Mouse (Mus musculus): Measurements from ENCODE around the gene Aldh2.
"Not testable (repeated sequence)": the region's sequence is repeated elsewhere in the genome, so short reads cannot be mapped to it uniquely, and the experiment has no call there.

Aldh2 gene

DNA sequence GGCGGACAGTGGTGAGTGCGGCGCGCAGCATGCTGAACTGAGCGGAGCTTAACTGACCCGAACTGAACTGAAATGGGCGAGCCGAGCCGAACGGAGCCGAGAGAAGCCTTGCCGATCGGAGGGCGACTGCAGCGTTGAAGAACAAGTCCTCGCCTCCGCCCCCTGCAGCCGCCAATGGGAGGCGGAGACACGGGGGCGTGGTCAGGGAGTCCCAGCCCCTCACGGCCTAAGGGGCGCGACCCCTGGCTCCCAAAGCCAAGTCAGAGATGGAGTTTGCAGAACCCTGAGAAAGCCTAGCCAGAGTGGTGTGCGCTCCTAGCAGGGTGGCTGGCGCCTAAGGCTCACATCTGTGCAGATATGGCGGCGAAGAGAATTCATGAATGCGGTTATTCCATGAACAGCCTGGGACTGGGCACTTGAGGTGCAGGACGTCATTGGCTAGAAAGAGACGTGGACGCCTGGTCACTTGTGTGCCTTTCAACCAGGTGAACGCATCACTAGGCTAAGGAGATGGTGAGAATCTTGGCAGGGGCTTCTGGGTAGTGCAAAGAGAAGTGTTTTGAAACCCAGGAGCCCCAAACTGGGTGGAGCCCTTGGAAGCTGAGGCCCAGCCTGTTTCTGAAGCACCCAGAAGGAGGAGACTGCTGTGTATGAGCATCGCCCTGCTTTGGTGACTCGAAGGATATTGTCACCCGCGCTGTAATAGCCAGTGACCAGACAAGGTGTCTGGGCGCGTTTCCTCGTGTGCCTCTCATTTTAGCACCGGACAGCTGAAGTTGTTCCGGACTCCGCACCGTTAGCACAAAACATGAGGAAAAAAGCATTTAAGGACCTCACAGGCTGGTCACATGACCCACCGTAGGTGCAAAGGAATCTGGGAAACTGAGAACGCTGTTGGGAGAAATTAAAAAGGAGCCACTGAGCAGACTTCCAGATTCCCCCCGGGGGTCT lies at the start of gene Aldh2:
Aldh2 (minus strand) TSS at position 374 of the 951 bp plus-strand sequence.
- peak; percentile 99 for DNase-seq

DNA sequence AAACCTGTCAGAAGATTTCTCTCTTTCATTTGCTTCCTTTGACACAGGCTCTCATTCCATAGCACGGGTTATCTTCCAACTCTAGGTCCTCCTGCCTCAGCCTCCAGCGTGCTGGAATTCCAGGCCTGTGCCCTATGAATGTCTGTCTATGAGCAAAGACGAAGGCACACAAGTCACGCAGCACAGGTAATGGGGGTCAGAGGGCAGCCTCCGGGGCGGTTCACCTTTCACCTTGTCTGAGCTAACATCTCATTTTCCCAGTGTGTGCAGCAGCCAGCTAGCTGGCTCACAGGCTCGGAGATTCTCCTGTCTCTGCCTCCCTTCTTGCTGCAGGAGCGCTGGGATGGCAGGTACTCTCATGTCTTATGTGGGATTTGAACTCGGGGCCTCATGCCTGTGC lies 46.0 kb upstream of the Aldh2 start:
- DNase-seq = no peak

DNA sequence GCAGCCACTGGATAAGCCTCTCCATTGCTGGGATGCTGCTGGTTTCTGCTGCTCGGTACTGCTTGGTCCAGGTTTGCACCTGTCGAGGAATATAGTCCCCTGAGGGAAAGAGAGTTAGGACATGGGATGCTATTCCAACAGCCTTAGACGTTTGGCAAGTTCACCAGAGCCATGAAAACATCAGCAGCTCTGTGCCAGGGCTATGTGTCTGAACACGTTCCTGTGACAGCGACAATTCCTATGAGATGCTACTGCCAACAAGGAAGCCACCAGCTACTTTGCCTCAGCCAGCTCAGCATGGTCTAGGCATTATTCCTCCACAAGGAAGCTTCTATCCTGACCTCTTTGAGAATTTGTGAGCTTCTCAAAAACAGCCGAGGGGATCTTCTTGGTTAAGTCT lies 43.7 kb upstream of the Aldh2 start:
- no peak for DNase-seq

DNA sequence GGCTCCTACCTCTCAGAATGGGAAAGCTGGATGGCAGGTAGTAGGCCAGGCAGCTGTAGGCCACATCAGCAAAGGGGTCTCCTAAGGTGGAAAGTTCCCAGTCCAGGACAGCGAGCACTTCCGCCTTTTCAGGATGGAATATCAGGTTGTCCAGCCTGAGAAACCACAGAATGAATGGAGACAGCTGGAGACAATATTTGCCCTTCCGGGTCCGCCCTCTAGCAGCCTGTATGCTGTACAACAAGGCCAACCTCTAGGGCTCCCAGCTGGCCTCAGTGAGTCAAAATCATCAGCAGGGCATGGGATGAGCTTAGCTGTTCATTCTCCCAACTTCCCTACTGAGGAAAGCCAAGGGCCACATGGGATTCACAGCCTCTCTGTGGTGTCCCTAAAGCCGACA lies 41.0 kb upstream of the Aldh2 start:
- no peak for DNase-seq

DNA sequence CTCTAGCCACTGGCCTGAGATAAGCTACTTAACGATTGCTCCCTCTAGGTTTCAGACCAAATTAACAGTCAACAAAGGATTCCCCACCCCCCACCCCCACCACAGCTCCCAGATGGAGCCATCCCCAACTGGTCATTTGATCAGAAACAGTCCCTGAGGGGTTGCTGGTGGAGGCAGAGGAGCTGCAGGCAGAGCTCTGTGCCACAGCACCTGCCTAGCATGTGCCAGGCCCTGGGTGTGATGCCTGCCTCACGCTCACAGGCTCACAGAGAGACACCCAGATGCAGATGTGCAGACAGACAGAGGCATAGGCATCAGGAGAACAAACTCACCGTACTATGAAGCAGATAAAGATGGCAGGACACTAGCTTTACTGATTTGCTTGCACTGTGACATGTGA lies 39.2 kb upstream of the Aldh2 start:
- DNase-seq = no peak

DNA sequence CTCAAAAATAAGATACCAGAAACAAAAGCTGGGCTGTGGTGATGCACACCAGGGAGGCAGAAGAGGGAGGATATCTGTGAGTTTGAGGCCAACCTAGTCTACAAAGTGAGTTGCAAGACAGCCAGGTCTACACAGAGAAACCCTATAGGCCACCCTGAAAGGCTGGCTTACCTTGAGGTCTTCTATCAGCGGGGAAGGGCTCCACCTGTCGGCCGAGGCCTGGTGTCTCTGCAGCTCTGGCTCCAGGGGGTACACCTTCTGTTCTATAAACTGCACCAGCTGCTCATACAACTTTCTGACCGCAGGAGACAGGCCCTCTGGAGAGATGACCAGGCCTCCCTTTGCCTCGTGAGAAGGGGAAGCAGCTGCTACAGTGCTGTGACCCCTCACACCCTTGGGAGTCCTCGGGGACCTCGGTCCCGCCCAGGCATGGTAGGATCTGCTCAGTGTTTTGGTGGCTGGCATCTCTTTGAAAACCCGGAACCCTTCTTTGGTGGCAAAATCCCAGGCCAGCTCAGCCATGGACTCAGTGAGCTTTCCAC lies 37.6 kb upstream of the Aldh2 start:
- DNase-seq = not testable (repeated sequence)

DNA sequence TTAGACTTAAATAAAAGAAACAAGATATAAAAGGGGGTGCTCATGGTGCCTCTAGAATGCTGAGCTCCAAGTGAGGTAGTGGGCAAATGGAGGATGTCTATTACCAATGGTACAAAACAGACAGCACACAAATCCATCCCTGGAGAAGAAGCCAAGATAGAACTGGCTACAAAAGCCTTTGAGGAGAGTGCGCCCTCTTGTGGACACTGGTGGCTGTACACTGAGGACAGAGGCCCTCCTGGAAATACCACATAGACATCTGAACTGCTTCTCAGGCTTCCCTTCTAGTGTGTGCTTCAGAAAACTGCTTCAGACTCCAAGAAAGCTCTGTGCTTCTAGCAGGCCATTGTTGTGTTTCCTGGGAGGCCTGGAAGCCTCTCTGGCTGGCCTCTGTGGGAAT lies 34.2 kb upstream of the Aldh2 start:
- peak; percentile 94 for DNase-seq

DNA sequence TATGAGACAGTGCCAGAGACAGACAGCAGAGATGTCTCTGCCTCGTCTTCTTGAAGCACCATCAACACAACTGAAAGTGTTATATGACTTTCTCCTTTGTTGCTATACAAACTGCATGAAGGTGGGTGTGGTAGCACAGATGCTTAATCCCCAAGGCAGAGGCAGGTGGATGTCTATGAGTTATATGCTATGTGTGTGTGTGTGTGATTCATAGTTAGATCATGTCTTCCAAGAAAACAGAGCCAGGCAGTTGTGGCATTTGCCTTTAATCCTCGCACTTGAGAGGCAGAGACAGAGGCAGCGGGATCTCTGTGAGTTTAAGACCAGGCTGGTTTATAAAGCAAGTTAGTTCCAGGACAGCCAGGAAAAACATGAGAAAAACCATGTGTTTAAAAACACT lies 29.6 kb upstream of the Aldh2 start:
- no peak for DNase-seq

DNA sequence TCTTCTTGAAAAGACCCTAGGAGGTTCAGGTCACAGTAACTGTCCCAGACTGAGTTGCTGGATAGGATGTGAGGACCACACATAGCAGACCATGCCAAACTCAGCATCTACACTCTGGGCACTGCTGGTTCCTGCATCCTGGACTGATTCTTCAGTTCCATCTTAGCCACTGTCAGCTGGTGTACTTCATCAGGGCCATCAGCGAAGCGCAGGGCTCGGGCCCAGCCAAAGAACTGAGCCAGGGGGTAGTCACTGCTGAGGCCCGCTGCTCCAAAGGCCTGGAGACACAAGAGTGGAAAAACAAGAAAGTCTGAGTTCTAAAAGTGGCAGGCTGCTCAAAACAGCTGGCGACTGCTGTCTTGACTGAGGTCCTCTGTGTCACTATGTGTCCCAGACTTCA lies 27.5 kb upstream of the Aldh2 start:
- DNase-seq = peak; percentile 91

DNA sequence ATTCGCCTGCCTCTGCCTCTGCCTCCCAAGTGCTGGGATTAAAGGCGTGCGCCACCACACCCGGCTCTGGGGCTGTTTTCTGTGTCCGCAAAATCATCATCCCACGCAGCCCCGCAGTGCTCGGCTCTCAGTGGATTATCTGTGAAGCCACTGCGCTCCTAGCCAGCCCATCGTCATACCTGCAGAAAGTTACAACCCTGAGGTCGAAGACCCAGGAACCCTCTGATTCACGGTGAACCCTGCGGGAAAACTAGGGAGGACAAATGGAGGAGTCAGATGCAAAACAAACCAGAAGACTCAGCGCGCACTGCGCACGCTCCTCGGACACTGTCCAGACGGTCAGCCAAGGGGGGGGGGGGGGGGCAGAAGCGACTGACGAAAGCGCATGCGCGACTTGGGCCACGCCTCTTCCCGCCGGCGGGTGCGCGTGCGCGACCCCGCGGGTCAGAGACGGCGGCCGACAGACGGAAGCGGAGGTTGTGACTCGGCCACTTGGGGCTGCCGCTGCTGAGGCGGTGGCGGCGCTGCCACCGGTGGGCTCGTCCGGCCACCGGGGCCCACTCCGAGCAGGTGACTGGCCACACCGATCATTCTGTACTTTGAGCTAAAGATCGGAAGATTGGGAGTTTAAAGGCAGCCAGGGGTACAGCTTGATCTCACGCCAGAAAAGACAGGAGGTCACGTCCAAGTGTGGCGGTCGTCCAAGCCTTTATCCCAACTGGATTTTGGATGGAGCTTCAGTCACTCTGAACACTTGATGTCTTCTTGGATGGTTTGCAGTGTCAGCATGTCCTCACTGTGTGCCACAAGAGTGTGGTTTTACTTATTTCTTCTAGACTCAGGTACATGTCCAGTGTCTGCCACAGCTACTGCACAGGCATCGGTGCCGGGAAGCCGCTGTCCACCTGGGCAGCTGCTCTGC lies 25.2 kb upstream of the Aldh2 start, which contains the start of gene Acad12:
Acad12 (minus strand) TSS at position 347 of the 922 bp plus-strand sequence.
- peak; percentile 99 for DNase-seq

DNA sequence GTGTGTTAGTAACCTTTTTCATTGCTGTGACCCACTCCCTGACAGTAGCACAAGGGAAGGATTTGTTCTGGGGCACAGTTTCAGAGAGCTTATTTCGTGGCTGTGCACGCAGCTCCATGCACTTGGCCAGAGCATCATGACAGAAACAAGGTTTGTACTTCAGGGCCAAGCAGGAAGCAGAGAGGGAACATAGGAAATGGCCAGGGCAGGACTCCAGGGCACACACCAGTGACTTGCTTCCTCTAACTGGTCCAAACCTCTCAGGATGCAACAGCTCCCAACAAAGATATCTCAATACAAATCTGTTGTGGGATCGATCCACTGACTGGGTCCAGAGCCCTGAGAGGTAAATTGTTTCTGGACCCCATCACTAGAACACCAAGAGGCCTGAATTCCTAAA lies 21.3 kb upstream of the Aldh2 start:
- peak; percentile 91 for DNase-seq

DNA sequence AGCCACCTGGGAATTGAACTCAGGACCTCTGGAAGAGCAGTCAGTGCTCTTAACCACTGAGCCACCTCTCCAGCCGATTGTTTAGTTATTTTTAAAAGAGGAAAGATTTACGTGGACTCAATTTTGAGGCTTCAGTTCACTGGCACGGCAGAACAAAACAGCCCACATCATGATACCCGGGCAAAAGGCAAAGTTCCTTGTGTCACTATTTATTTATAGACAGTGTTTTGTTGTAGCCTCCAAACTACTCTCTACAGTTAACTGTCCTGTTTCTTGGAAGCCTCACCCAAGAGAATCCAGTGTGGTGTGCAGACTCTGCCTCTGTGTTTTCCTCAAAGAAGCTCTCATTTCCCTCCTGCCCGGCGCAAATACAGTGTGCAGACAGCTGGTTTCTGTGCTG lies 18.4 kb upstream of the Aldh2 start:
- DNase-seq = no peak

DNA sequence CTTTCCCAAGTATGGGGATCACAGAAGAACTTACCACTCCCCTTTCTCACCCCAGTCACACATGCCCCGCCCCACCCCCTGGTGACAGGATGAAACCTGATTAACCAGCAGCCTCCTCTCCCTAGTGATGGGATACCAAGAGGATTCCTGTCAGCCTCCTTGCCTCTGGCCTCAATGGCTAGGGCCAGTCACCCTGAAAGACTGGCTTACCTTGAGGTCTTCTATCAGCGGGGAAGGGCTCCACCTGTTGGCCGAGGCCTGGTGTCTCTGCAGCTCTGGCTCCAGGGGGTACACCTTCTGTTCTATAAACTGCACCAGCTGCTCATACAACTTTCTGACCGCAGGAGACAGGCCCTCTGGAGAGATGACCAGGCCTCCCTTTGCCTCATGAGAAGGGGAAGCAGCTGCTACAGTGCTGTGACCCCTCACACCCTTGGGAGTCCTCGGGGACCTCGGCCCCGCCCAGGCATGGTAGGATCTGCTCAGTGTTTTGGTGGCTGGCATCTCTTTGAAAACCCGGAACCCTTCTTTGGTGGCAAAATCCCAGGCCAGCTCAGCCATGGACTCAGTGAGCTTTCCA lies 16.0 kb upstream of the Aldh2 start:
- DNase-seq = not testable (repeated sequence)

DNA sequence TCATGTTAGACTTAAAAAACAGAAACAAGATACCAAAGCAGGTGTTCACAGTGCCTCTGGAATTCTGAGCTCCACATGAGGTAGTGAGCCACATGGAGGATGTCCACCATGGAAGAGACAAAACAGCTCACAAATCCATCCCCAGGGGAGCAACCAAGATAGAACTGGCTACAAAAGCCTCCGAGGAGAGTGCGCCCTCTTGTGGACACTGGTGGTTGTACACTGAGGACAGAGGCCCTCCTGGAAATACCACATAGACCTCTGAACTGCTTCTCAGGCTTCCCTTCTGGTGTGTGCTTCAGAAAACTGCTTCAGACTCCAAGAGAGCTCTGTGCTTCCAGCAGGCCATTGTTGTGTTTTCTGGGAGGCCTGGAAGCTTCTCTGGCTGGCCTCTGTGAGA lies 12.5 kb upstream of the Aldh2 start:
- peak; percentile 97 for DNase-seq

DNA sequence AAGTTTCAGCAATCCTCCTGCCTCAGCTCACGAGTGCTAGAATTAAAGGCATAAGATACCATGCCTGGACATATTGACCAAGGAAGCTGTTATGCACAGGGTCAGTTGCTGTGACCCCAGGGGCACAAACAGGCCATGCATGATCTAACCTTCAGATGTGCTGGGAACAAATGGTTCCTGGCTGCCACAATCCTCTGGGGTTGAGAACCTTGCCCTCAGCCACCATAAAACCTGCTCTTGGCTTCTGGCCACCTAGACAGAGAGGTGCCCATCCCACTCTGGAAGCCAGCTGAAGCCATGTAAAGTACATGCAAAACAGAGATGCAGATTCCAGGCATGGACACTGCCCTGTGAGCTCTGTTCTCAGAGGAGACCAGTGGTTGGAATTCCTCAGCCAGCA lies 10.2 kb upstream of the Aldh2 start:
- DNase-seq = not testable (repeated sequence)

DNA sequence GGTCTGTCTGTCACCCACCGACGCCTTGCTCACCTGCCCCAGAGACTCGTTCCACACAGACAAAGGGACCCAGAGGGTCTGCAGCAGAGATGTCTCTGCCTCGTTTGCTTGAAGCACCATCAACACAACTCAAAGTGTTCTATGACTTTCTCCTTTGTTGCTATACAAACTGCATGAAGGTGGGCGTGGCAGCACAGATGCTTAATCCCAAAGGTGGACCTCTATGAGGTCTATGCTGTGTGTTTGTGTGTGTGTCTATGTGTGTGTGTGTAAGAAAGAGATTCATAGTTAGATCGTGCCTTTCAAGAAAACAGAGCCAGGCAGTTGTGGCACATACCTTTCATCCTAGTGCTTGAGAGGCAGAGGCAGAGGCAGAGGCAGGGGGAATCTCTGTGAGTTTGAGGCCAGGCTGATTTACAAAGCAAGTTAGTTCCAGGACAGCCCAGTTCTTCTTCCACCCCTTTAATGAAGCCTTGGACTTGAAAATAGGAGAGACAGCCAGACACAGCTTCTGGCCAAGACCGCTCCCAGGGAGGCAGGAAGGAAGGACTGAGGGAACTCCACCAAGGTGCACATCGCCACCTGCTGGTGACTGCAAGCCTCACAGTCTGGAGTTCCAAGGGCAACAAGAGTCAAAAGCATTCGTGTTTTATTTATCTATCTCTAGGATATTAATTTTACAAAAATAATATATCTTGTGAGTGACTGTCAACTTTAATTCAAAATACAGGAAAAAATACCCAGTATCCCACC lies 8.1 kb upstream of the Aldh2 start:
- DNase-seq = peak; percentile 98

DNA sequence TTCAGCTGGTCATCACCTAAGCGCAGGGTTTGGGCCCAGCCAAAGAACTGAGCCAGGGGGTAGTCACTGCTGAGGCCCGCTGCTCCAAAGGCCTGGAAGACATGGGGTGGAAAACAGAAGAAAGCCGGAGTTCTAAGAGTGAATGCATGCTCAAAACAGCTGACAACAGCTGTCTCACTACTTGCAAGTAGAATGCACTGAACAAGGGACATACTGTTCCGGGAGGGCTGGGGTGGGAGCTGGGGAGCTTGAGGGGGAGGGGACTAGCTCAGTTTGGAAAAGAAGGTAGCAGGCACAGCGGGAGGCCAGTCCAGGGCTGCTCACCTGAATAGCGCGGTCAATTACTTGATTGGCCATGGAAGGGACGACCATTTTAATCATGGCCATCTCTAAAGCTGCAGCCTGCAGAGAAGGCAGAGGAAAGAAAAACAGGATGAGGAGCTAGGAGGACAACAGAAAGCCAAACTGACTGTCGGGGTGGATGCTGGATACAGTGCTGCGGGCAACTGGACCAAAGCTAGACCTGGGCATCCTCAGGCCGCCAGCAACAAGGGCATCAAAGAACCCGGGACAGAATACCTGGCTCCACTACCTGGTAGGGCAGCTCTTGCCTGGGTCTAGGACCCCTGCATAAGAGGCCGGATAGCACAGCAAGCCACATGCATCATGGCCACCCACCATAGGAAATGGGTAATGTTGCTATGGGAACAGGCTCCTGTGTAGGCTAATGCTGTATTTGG lies 5.4 kb upstream of the Aldh2 start:
- peak; percentile 97 for DNase-seq

DNA sequence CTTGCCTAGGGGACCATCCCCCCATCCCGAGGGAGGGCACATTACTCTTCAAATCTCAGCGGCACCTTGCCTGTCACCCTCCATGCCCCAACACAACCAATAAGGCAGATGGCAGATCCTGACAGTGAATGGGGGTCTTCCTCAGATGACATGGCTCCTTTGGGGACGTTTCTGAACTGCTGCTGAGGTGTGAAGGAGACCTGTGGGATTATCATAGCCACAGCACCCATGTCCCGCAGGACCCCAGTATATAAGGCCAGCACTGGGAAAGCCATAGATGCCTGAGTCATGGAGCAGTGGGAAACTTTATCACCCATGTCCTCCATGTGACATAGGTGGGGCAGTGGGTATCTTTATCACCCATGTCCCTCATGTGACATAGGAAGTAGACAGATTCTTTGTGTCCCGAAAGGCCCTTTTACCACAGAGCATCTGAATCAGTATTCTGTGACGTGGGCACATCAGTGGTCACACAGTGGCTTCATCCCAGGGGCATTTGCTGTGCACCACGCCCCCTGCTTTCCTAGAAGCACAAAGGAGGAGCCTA lies 4.4 kb upstream of the Aldh2 start:
- DNase-seq = peak; percentile 90

DNA sequence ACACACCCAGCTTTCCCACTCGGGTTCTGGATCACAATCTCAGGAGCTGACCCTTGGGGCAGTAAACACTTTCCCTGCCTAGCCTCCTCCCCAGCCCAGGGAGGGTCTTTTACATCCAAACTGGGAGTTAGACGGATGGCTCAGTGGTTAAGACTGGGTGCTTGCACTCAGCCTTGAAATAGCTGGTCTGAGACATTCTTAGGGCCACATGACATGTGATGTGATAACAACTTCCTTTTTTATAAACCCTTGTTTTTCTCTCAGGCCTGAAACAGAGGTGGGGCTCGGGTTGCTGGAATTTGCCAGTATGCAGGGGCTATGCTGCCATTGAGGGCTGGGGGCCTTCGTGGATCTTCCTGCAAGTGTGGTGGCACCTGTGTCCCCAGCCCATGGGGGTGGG lies 3.7 kb upstream of the Aldh2 start:
- DNase-seq = peak; percentile 86

DNA sequence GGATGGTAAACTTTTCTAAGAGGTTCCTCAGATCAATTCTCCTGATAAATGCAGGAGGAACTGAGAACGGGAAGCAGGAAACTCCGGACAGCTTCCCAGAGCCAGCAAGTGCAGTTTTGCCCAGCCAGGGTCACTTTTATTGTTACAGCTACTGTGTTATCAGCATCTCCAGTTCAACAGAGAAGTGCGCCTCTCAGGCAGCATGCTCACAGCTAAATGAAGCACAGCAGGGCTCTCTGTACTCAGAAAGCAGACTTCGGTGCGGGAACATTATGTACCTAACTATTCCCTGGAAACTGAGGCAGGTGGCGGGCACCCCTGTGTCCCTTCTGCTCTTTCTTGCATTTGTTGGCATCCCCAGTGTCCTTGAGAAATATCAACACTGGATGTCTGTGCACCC lies 2.6 kb upstream of the Aldh2 start:
- DNase-seq = peak; percentile 91

DNA sequence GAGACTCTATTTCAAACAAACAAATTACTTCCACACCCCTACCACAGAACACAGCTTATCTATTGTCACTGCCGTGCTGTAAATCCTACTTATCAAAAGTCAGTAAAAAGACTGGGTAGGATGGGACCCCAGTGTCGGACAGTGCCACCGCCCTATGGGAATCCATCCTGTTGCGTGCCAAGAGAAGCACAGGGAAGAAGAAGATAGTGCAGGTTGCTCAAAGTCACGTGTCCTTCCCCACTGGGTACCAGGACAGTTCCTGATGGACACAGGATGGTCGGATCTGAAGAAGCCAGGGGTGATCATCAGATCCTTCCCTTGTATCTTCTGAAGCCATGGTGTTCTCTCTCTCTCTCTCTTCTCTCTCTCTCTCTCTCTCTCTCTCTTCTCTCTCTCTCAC lies 2.1 kb upstream of the Aldh2 start:
- DNase-seq = peak; percentile 88
